Mouse (Mus musculus) CH12.LX (cell line): ENCODE measurements around the gene Gm44790.
A peak's percentile ranks its signal among the peaks of the same experiment; 100 is the strongest.

Experiments
- CTCF ChIP-seq, 2 experiments: IDR thresholded peaks in 1 of 2; conservative IDR thresholded peaks in 1 of 2; 2 replicates each; pipeline ENCODE4 v1.5.1; 2011 to 2012; ENCODE audit warnings: low read depth in 2 of 2, low read length in 2 of 2, improper control_type of control experiment in 1 of 2, inconsistent platforms in 1 of 2, mild to moderate bottlenecking in 1 of 2, moderate library complexity in 1 of 2
- MYC ChIP-seq: IDR thresholded peaks from 2 replicates; pipeline ENCODE4 v1.6.1; 2011; ENCODE audit warnings: low read depth, mild to moderate bottlenecking, improper control_type of control experiment, low read length
- POLR2A ChIP-seq: IDR thresholded peaks from 2 replicates; pipeline ENCODE4 v1.6.1; 2011; ENCODE audit warnings: low read depth, mild to moderate bottlenecking, improper control_type of control experiment, low read length

GRCm38 (mm10) chr6:86420491-86420890 is 6.0 kb upstream of the Gm44790 start:
- TF ChIP-seq POLR2A (no peak), MYC (no peak), CTCF (conservative IDR thresholded peaks at IDR 0.05 in 1 of 2, IDR thresholded peaks at IDR 0.05 in 1 of 2; ENCODE audit: low read depth in 2 of 2, low read length in 2 of 2) (peak; percentile 33 to 76; a peak in 3 of 4 replicates)
